Mouse (Mus musculus): ENCODE measurements around the gene Smchd1.
"Not testable (repeated sequence)": the region's sequence is repeated elsewhere in the genome, so short reads cannot be mapped to it uniquely, and the experiment has no call there.

Gene Smchd1

GRCm38 (mm10) chr17:71445191-71445590 is 30.0 kb downstream of the Smchd1 start:
- DNase-seq (ENCODE audit: low spot score in 2 of 2): no peak

GRCm38 (mm10) chr17:71444718-71445117 is 30.4 kb downstream of the Smchd1 start:
- no peak for DNase-seq (ENCODE audit: low spot score in 2 of 2)

- DNase-seq (ENCODE audit: low spot score in 2 of 2): no peak
These were observed 31.0 kb downstream of the Smchd1 start for GRCm38 (mm10) chr17:71444126-71444525.

DNA sequence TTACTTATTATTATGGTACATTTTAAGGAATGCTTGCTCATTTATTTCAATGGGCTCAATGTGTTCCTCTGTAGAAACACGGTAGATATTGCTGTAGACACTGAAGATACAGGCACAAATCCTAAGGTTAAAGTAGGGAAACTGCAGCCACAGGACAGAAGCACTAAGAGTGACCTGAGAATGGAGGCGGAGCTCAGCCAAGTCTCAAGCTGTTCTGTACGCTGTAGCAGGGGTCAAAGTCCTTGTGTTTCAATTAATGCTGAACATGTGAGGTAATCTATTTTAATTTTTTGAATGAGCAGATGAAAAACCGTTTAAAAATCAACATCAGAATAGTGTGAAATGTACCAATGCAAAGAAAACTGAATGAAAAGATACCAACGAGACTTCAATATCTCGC is 31.9 kb downstream of the Smchd1 start:
- no peak for DNase-seq (ENCODE audit: low spot score in 2 of 2)

GRCm38 (mm10) chr17:71422502-71422901 is 52.6 kb downstream of the Smchd1 start:
- not testable (repeated sequence) for DNase-seq (ENCODE audit: low spot score in 2 of 2)

DNA sequence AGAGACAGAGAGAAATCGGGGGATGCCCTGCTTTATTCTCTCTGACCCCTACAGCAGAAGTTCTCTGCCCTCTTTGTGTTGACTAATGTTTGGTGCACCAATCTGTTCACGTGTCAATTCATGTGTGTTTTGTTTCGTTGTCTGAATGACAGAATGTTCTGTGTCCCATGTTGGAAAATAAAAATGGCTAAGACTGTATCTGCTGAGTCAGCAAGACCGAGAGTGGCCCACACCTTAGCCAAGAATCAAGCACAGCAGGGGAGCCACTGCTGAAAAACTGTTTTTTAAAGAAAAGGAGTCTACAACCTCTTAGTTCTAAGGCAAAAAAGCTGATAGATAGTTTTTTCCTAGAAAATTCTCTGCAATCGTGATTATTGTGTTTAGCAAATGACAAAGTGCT is 55.7 kb downstream of the Smchd1 start:
- not testable (repeated sequence) for DNase-seq (ENCODE audit: low spot score in 2 of 2)

GRCm38 (mm10) chr17:71417008-71417407 is 58.1 kb downstream of the Smchd1 start:
- no peak for DNase-seq (ENCODE audit: low spot score in 2 of 2)

DNA sequence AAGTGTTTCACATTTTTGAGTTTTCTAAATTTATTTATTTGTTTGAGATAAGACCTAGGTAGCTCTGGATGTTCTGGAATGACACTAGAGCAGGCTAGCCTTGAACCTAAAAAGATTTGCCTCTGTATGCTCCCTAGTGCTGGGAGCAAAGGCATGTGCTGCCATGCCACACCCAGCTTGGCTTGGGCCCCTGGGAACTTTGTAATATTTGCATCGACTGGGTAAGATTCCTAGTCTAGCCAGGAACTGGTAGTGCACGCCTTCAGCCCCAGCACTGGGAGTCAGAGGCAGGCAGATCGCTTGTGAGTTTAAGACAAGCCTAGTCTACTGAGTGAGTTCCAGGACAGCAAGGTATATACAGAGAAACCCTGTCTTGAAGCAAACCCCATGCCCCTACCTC is 87.7 kb downstream of the Smchd1 start:
- DNase-seq (ENCODE audit: low spot score in 2 of 2): no peak

DNA sequence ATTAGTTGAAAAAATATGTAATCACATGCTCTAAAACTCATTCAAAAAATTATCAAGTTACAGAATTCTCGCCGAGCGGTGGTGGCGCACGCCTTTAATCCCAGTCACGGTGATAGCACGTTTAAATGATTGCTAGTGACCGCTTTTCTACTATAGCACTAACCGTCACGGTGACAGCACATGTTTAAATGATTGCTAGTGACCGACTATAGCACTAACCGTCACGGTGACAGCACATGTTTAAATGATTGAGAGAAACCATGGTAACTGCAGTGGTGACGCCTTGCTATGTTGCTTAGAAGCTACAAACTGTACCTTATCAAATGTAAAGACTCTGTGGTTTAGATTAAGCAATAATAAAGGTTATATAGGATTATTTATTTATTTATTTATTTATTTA is 94.8 kb downstream of the Smchd1 start:
- DNase-seq (ENCODE audit: low spot score in 2 of 2): no peak

- DNase-seq (ENCODE audit: low spot score in 2 of 2): no peak
These were observed 97.2 kb downstream of the Smchd1 start for GRCm38 (mm10) chr17:71377901-71378300.

DNA sequence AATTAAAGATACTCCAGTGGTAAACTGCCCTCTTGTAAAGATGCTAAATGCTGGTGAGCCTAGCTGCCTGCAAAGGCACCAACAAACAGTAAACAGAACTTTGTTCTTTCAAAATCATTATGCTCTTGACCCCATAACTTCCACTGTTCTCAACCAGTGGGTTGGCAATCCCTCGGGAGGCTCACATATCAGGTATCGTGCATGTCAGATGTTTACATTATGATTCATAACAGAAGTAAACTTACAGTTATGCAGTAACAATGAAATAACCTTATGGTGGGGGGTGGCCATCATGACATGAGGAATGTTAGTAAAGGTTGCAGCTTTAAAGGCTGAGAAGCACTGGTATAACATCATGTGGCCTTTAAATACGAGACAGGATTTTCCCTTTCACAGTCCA is 119.6 kb downstream of the Smchd1 start:
- DNase-seq (ENCODE audit: low spot score in 2 of 2): no peak

GRCm38 (mm10) chr17:71354205-71354604 is 120.9 kb downstream of the Smchd1 start:
- no peak for DNase-seq (ENCODE audit: low spot score in 2 of 2)

DNA sequence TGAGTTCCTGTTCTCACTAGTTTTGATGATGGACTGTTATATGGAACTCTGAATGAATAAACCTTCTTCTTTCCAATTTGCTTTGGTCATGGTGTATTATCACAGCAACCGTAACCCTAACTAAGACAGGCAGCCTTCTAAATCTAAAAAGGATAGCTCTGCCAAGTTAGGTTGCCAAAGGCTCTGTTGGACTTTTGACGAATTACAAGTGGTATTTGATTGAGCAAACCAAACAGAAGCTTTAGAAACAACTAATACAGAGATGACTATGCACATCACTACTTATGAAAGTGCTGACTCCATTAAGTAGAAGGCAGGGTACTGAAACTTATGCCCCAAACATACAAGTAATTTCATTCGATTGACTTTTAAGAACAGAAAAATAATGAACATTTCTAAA is 127.0 kb downstream of the Smchd1 start:
- DNase-seq (ENCODE audit: low spot score in 2 of 2): no peak

DNA sequence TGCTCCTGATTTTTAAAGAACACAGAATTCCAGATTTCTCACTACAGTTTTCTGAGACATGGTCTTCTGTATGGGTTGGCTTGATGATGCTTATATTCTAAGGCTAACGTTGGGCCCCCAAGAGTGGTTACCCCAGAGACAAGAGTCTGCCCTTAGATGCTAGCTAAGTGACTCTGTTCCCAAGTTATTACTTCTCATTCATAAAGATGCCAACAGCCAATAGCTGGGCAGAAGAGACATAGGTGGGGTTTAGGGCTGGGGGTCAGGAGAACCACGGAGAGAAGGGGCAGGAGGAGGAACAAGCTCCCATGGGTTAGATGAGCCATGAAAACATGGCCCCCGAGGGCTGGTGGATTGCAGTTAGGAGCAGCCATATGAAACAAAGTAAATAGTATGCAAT is 133.1 kb downstream of the Smchd1 start:
- no peak for DNase-seq (ENCODE audit: low spot score in 2 of 2)

- DNase-seq (ENCODE audit: low spot score in 2 of 2): no peak
These were observed 136.5 kb downstream of the Smchd1 start for GRCm38 (mm10) chr17:71338627-71339026.

GRCm38 (mm10) chr17:71337546-71337945 is 137.6 kb downstream of the Smchd1 start:
- DNase-seq (ENCODE audit: low spot score in 2 of 2): no peak

DNA sequence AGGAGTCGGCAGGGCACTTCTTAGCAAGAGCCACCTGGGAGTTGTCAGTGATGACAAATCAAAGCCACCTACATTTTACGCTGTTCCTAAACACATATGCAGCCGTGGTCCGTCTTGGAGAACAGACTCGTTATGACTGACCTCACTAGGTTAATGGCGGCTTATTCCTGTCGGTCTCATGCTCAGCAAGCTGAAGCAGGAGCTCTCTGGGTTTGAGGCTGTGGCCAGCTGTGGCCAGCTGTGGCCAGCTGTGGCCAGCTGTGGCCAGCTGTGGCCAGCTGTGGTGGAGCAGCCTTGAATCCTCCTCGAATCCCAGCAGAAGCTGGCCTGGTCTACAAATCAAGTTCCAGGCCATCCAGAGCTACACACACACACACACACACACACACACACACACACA is 138.7 kb downstream of the Smchd1 start:
- no peak for DNase-seq (ENCODE audit: low spot score in 2 of 2)

GRCm38 (mm10) chr17:71332298-71332697 is 142.8 kb downstream of the Smchd1 start:
- DNase-seq (ENCODE audit: low spot score in 2 of 2): no peak

DNA sequence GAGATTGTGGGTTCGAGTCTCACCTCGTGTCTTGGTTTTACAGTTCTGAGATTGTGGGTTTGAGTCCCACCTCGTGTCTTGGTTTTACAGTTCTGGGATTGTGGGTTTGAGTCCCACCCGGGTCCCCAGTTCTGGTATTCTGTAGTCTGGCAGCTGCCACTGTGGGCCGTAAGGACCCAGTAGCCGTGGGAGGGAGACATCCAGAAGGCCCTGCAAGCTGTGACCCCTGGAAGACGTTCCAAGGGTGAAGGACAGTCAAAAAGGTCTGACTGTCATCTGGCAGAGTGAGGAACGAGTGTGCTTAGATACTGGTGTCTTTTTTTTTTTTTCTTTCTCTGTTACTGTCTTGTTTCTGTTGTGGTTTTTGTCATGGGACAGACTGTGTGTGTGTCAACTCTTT is 154.4 kb downstream of the Smchd1 start:
- DNase-seq (ENCODE audit: low spot score in 2 of 2): not testable (repeated sequence)

DNA sequence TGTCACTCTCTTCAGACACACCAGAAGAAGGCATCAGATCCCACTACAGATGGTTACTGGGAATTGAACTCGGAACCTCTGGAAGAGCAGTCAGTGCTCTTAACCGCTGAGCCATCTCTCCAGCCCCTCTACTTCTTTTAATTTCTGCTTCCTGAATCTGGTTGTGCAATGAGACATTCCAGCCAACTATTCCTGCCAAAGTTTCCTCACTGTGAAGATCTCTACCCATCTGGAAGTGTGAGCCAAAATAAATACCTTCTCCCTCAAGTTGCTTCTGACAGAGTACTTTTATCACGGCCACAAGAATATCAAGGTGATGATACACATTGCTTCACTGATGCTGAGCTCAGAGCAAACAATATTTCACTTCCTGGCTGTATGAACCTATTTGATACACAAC is 155.8 kb downstream of the Smchd1 start:
- no peak for DNase-seq (ENCODE audit: low spot score in 2 of 2)

GRCm38 (mm10) chr17:71317571-71317970 is 157.6 kb downstream of the Smchd1 start:
- DNase-seq (ENCODE audit: low spot score in 2 of 2): no peak

GRCm38 (mm10) chr17:71314315-71314714 is 160.8 kb downstream of the Smchd1 start:
- DNase-seq (ENCODE audit: low spot score in 2 of 2): no peak

- no peak for DNase-seq (ENCODE audit: low spot score in 2 of 2)
These were observed 163.6 kb downstream of the Smchd1 start, which contains the start of gene Emilin2 for GRCm38 (mm10) chr17:71311340-71312171. Emilin2 (minus strand) TSS chr17:71311978.
